Mouse (Mus musculus): ENCODE results near the gene Atg7.
"Not testable (repeated sequence)": the region's sequence is repeated elsewhere in the genome, so short reads cannot be mapped to it uniquely, and the experiment has no call there.

The Atg7 gene

GRCm38 (mm10) chr6:114642601-114643528, at the start of gene Atg7:
Atg7 (plus strand) TSS chr6:114643097.
- DNase-seq = peak; percentile 87

- not testable (repeated sequence) for DNase-seq
These were observed 28.8 kb upstream of the Atg7 start for GRCm38 (mm10) chr6:114614076-114614475.

GRCm38 (mm10) chr6:114633886-114634285, 9.0 kb upstream of the Atg7 start:
- not testable (repeated sequence) for DNase-seq

- no peak for DNase-seq
These were observed 819 bp downstream of the Atg7 start for GRCm38 (mm10) chr6:114643716-114644115.

- no peak for DNase-seq
These were observed 1.6 kb downstream of the Atg7 start for GRCm38 (mm10) chr6:114644531-114644930.

GRCm38 (mm10) chr6:114646201-114646600, 3.3 kb downstream of the Atg7 start:
- no peak for DNase-seq

GRCm38 (mm10) chr6:114647011-114647410, 4.1 kb downstream of the Atg7 start:
- DNase-seq = no peak

GRCm38 (mm10) chr6:114648352-114649030, 5.6 kb downstream of the Atg7 start:
- no peak for DNase-seq

GRCm38 (mm10) chr6:114652209-114652608, 9.3 kb downstream of the Atg7 start:
- DNase-seq = no peak

GRCm38 (mm10) chr6:114656826-114657600, 14.1 kb downstream of the Atg7 start:
- no peak for DNase-seq

GRCm38 (mm10) chr6:114657807-114658206, 14.9 kb downstream of the Atg7 start:
- no peak for DNase-seq

GRCm38 (mm10) chr6:114659278-114659991, 16.5 kb downstream of the Atg7 start:
- DNase-seq = no peak

GRCm38 (mm10) chr6:114659992-114660800, 17.3 kb downstream of the Atg7 start:
- no peak for DNase-seq

- DNase-seq = no peak
These were observed 20.8 kb downstream of the Atg7 start for GRCm38 (mm10) chr6:114663707-114664106.

GRCm38 (mm10) chr6:114664716-114665115, 21.8 kb downstream of the Atg7 start:
- DNase-seq = no peak

GRCm38 (mm10) chr6:114667518-114667917, 24.6 kb downstream of the Atg7 start:
- DNase-seq = no peak

GRCm38 (mm10) chr6:114674771-114675170, 31.9 kb downstream of the Atg7 start:
- DNase-seq = no peak

- no peak for DNase-seq
These were observed 33.2 kb downstream of the Atg7 start for GRCm38 (mm10) chr6:114676091-114676490.

GRCm38 (mm10) chr6:114682092-114682711, 39.3 kb downstream of the Atg7 start:
- no peak for DNase-seq

GRCm38 (mm10) chr6:114683741-114684140, 40.8 kb downstream of the Atg7 start:
- DNase-seq = no peak

- DNase-seq = no peak
These were observed 41.5 kb downstream of the Atg7 start for GRCm38 (mm10) chr6:114684407-114684806.

All from kidney, adult 11 months (tissue).